Mouse (Mus musculus) liver, postnatal 0 days (tissue): ENCODE results near the gene Klk1b24. TPM values are rescaled to one million over a fixed set of nuclear protein-coding genes. Genes with fewer than 3 reads are reported as not detected.

Source experiments
- ATAC-seq: fragments of 200-750 bp; cut with Nextera tagmentation; 2 replicates; pipeline ENCODE4 v1.8.0; 2017; ENCODE audit warnings: mild to moderate bottlenecking, moderate library complexity
- DNase-seq: peaks from one replicate; pipeline ENCODE4 v3.0.0-alpha.2; 2016
- H3K27ac ChIP-seq: fragments of 300-500 bp; sonication (generic); 2 replicates; pipeline ENCODE4 v1.5.1; 2014; ENCODE audit warnings: antibody characterized with exemption, moderate library complexity, mild to moderate bottlenecking, low read depth
- H3K27me3 ChIP-seq: fragments of 300-500 bp; sonication (generic); 2 replicates; pipeline ENCODE4 v1.6.1; 2014; ENCODE audit warnings: low read length, control low read depth, mixed read lengths; ENCODE audit not compliant: insufficient read depth
- H3K36me3 ChIP-seq: fragments of 300-500 bp; sonication (generic); replicated peaks from 2 replicates; pipeline ENCODE4 v1.6.1; 2014; ENCODE audit warnings: mild to moderate bottlenecking, control low read depth, low read length, moderate library complexity, mixed read lengths; ENCODE audit not compliant: insufficient read depth
- H3K4me1 ChIP-seq: fragments of 300-500 bp; sonication (generic); 2 replicates; pipeline ENCODE4 v1.6.1; 2014; ENCODE audit warnings: antibody characterized with exemption, mild to moderate bottlenecking, control low read depth; ENCODE audit not compliant: insufficient read depth
- H3K4me2 ChIP-seq: fragments of 300-500 bp; sonication (generic); 2 replicates; pipeline ENCODE4 v1.6.1; 2014; ENCODE audit warnings: low read depth, mild to moderate bottlenecking, low read length, moderate library complexity, mixed read lengths
- H3K4me3 ChIP-seq: fragments of 300-500 bp; sonication (generic); 2 replicates; pipeline ENCODE4 v1.5.1; 2014; ENCODE audit warnings: low read depth, low read length
- H3K9ac ChIP-seq: fragments of 300-500 bp; sonication (generic); replicated peaks from 2 replicates; pipeline ENCODE4 v1.6.1; 2014; ENCODE audit warnings: mild to moderate bottlenecking, moderate library complexity
- H3K9me3 ChIP-seq: fragments of 300-500 bp; sonication (generic); 2 replicates; pipeline ENCODE4 v1.6.1; 2016; ENCODE audit warnings: mild to moderate bottlenecking, control low read depth, low read length, mixed read lengths
- CTCF ChIP-seq: sonication (generic); IDR thresholded peaks from 2 replicates; pipeline ENCODE4 v1.5.1; 2016; ENCODE audit warnings: antibody characterized with exemption, low read depth
- EP300 ChIP-seq: IDR thresholded peaks from 2 replicates; pipeline ENCODE4 v1.6.1; 2016; ENCODE audit warnings: antibody characterized with exemption, low read depth, mild to moderate bottlenecking
- WGBS: fragments of 180-500 bp; shearing (Covaris S2); extraction: QIAGEN DNeasy Blood & Tissue Kit; methylation state at CpG from one replicate; pipeline ENCODE4 v1.1.7; 2014; ENCODE audit not compliant: insufficient replicate concordance; 5-methylcytosine and 5-hydroxymethylcytosine counted together
- polyA plus RNA-seq: library from polyadenylated mRNA; unstranded; fragments of >200 nt; fragmentation: Nextera tagmentation; extraction: Ambion mirVana; gene quantifications from 2 replicates; pipeline ENCODE4 v1.2.1, GENCODE M21; 2015

The Klk1b24 gene
- polyA plus RNA-seq, 1 experiment from 2014 or later = not detected

- WGBS = 51% methylated on average over 2 of the region's 2 CpGs
- no peak overlapping the region for H3K4me2 ChIP-seq
- H3K9ac ChIP-seq = no peak overlapping the region
- H3K4me3 ChIP-seq = no peak overlapping the region
- no peak for TF ChIP-seq CTCF
- TF ChIP-seq EP300 = no peak
- no peaks in the 10 kb centered on the region for H3K36me3 ChIP-seq
- H3K27me3 ChIP-seq = no peaks in the 10 kb centered on the region
- ATAC-seq (no peak), DNase-seq (no peak)
- H3K27ac ChIP-seq = no peak overlapping the region
- H3K9me3 ChIP-seq = no peaks in the 10 kb centered on the region
- peaks cover 10% of the 10 kb centered on the region for H3K4me1 ChIP-seq
Observed at GRCm38 (mm10) chr7:44241163-44241562, 53.1 kb downstream of the Klk1b24 start.

Other genes starting within 250 kb of the Klk1b24 start
- not detected in 2 replicates for gene Klk1b8, start 237.6 kb upstream of the Klk1b24 start, polyA plus RNA-seq
- not detected in 2 replicates for gene Klk1b1, start 221.5 kb upstream of the Klk1b24 start, polyA plus RNA-seq
- gene Klk1b9, start 212.2 kb upstream of the Klk1b24 start, polyA plus RNA-seq = not detected in 2 replicates
- not detected in 2 replicates for gene Klk1b11, start 192.4 kb upstream of the Klk1b24 start, polyA plus RNA-seq
- not detected in 2 replicates for gene Klk1b26, start 176.1 kb upstream of the Klk1b24 start, polyA plus RNA-seq
- not detected in 2 replicates for gene Klk1b27, start 135.9 kb upstream of the Klk1b24 start, polyA plus RNA-seq
- not detected in 2 replicates for gene Klk1b21, start 85.9 kb upstream of the Klk1b24 start, polyA plus RNA-seq
- not detected in 2 replicates for gene Klk1b22, start 75.6 kb upstream of the Klk1b24 start, polyA plus RNA-seq
- not detected in 2 replicates for gene Klk1b16, start 51.5 kb upstream of the Klk1b24 start, polyA plus RNA-seq
- gene Klk1b3, start 10.0 kb downstream of the Klk1b24 start, polyA plus RNA-seq = not detected in 2 replicates
- gene Klk1b4, start 19.2 kb downstream of the Klk1b24 start, polyA plus RNA-seq = 0.18 TPM in 1 of 2 replicates, not detected in the other
- gene Klk1b5, start 27.7 kb downstream of the Klk1b24 start, polyA plus RNA-seq = not detected in 2 replicates
- 0.79 TPM in 1 of 2 replicates, not detected in the other for gene Klk1, start 37.1 kb downstream of the Klk1b24 start, polyA plus RNA-seq
- not detected in 2 replicates for gene Gm36864, start 47.9 kb downstream of the Klk1b24 start, polyA plus RNA-seq
- gene 1700028J19Rik, start 58.5 kb downstream of the Klk1b24 start, polyA plus RNA-seq = 0.51 and 0.54 TPM in 2 replicates
- 18.8 and 20.6 TPM in 2 replicates for gene 2410002F23Rik, start 58.5 kb downstream of the Klk1b24 start, polyA plus RNA-seq
- not detected in 2 replicates for gene Acp4, start 69.1 kb downstream of the Klk1b24 start, polyA plus RNA-seq
- not detected in 2 replicates for gene Gm15517, start 73.2 kb downstream of the Klk1b24 start, polyA plus RNA-seq
- 1.6 and 1.8 TPM in 2 replicates for gene Clec11a, start 118.7 kb downstream of the Klk1b24 start, polyA plus RNA-seq
- not detected in 2 replicates for gene Shank1, start 122.0 kb downstream of the Klk1b24 start, polyA plus RNA-seq
- gene Syt3, start 195.9 kb downstream of the Klk1b24 start, polyA plus RNA-seq = 0.04 TPM in 1 of 2 replicates, not detected in the other
- 0.15 and 0.18 TPM in 2 replicates for gene 1700008O03Rik, start 197.6 kb downstream of the Klk1b24 start, polyA plus RNA-seq
- not detected in 2 replicates for gene Lrrc4b, start 240.8 kb downstream of the Klk1b24 start, polyA plus RNA-seq